Mouse (Mus musculus) 3T3-L1 (cell line): ENCODE results near the gene Cables2.

Experiments
- DNase-seq: peaks from one replicate; pipeline ENCODE4 v3.0.0-alpha.2; 2015; ENCODE audit warnings: low read depth, low spot score

The Cables2 gene

GRCm38 (mm10) chr2:180273394-180274244, at the start of gene Cables2:
TSS of gene Cables2 (minus strand) at chr2:180273496.
- DNase-seq = peak; percentile 98

- no peak for DNase-seq
These were observed 49.5 kb upstream of the Cables2 start for GRCm38 (mm10) chr2:180322674-180323355.

DNA sequence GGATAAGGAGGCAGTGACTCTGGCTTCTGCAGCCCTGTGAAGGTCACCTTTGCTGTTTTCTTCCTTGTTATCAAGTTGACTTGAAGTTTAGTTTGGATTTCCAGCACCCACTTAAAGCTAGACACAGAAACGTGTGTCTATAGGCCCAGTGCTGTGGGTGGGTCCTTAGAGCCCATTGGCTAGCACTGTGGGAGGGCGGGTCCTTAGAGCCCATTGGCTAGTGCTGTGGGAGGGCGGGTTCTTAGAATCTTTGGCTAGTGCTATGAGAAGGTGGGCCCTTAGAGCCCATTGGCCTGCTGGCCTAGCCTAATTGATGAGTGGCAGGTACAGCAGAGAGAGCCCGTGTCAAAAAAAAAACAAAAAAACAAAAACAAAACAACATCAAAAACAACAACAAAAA, 46.9 kb upstream of the Cables2 start:
- no peak for DNase-seq

DNA sequence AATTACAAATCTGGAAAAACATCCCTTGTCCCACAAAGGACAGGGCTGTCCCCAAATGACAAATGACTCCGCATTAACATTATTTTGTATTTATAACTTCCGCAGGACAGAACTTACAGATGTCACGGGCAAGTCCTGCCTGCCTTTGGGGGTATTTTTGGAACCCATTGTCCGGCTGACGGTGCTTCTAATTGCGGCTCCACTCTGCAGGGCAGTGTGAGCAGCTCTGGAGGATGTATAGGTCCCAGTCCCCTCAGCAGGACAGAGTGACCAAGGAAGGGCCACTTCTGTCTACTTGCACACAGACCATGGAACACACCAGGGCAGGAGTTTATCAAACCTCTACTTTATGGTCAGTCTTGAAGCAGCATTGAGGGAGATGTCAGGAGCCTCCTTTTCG, 44.3 kb upstream of the Cables2 start:
- no peak for DNase-seq

DNA sequence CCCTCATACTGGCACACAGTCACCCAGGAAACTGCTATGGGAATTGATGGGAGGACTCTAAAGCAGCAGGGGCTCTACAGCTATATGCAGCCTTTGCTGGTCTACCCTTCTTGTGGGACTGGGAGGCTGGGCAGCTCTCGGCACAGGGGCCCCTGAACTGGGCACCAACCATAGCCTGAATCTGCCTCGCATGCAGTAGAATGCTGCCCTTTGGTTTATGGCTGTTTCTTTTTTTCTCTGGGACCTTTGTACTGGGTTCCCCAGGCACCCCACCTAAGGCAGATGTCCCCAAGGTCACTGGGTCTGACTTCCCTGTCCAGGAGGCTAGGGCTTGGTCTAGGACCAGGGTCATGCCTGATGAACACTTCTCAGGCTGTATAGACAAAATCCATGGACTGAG, 41.0 kb upstream of the Cables2 start:
- DNase-seq = no peak

DNA sequence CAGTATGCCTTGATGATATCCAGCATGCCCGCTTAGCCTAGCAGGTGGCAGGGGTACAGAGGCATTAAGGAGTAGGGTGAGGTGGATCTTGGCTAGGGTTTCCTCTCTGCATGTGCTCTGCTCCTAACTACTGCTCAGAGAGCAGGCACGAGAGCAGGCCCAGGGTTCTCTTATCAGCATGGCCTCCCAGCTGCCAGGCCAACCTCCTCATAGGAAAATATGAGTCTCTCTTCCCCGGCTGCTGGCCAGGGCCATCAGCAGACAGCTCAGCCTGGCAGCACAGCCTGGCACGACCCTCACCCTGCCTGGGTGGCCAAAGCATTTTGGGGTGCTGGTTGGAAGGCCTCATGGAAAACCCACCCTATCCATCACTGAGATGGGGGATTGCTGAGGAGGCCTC, 37.9 kb upstream of the Cables2 start:
- no peak for DNase-seq

GRCm38 (mm10) chr2:180307680-180308079, 34.4 kb upstream of the Cables2 start:
- DNase-seq = peak; percentile 21

DNA sequence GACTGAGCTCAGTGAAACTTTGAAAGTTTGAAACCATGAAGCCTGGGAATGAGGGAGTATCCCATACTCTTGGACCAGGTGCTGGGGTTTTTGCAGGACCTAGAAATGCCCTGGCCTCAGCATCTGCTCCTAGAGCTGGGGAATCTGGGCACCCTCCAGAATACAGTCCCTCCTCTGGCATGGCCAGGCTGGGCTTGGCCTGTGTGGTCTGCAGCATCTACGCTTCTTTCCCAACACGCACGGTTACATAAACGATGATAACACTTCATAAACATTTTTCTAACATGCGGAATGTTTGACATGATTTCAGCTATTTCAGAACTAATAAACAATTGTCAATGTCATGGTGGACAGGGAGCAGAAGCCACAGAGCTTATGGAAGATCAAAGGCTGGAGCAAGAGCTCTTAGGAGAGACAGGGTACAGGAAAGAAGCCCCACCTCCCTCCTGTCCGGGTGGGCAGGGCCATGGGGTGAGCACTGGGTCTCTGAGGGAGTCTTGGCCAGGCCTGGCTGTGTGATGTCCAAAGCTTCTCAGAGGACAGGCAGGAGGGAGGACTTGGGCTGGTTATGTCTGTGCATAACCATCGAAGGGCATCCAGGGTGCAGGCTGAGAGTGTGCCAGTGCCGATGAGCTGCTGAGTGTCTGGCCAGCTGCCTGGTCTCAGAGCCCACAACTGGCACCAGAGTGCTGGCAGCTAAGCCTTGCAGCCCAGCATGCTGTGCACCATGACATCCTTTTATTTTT, 33.3 kb upstream of the Cables2 start:
- no peak for DNase-seq

DNA sequence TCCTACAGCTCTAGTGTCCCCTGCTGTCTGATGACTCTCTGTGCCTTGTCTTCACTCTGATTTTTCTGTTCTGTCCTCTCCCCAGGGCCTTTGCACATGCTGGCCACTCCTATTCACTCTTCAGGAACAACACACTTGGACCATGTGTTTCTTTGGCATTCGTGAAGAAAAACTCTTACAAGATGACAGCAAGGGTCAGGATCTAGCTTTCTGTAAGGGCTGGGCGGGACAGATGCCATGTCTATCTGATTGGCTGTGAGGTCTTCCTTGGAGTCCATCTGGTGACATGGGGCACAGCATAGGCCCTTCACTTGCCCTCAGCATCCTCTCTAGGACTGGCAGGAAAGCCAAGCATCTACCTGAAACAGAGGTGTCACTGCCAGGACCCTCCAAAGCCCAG, 32.7 kb upstream of the Cables2 start:
- no peak for DNase-seq

GRCm38 (mm10) chr2:180305490-180305889, 32.2 kb upstream of the Cables2 start:
- peak; percentile 28 for DNase-seq

DNA sequence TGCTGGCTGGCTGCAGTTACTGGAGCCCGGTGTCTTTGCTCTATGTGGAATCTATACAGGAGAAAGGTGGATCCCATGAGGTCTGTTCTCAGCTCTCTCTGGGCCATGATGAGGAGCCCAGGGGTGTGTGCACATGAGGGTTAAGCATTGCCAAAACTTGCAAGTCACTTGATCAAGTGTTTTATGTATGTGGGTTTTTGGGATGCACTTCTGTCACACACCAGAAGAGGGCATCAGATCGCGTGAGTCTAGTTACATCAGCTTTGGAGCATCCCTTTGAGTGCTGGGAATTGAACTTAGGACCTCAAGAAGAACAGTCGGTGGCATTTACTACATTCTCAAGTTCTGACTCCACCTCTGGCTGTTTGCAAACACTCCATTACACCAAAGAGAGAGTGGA, 31.3 kb upstream of the Cables2 start:
- peak; percentile 15 for DNase-seq

DNA sequence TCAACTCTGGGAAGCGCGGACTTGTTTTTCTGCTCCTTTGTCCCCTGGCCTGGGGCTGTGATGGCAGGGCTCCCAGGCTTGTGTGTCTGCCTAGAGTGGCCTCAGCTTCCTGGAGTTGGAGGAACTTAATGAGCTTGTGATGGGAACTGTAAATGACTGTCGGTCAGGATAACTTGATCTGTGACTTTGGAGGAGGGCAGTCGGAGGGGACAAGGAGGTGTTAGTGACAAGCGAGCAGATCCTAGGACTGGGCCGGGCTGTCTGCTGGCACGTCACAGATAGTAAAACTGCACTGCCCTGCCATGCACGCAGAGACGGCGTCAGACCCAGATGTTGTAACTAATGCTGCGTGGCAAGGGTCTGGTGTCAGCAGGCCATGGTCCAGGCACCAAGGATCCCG, 30.2 kb upstream of the Cables2 start:
- DNase-seq = no peak

DNA sequence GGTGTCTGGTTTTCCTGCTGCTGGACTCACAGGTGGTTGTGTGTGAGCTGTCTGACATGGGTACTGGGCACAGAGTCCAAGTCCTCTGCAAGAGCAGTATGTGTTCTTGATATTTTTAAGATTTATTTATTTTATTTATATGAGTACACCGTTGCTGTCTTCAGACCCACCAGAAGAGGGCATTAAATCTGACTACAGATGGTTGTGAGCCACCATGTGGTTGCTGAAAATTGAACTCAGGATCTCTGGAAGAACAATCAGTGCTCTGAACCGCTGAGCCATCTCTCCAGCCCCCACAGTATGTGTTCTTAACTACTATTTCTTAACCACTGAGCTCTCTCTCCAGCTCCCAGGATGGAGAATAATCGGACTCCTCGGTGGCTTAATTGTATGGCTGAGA, 28.9 kb upstream of the Cables2 start:
- DNase-seq = no peak

GRCm38 (mm10) chr2:180300771-180301170, 27.5 kb upstream of the Cables2 start:
- DNase-seq = no peak

- DNase-seq = peak; percentile 44
These were observed 27.0 kb upstream of the Cables2 start for GRCm38 (mm10) chr2:180300252-180300651.

DNA sequence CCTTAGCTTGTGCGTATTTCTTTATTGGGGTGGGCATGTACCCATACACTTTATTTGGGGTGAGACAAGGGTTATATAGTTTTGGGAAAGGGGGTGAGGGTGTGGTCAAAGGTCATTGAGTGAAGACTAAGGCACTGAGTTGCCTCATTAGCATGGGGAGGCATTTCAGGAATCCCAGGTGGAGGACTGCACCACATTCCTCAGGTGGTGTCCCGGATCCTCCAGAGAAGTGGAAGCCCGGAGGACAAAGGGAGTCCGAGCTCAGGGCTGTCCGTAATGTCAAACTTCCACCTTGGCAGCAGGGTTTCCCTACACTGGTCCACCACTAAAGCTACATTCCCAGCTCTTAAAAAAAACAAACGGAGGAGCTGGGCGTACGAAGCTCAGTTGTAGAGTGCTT, 19.6 kb upstream of the Cables2 start:
- no peak for DNase-seq

DNA sequence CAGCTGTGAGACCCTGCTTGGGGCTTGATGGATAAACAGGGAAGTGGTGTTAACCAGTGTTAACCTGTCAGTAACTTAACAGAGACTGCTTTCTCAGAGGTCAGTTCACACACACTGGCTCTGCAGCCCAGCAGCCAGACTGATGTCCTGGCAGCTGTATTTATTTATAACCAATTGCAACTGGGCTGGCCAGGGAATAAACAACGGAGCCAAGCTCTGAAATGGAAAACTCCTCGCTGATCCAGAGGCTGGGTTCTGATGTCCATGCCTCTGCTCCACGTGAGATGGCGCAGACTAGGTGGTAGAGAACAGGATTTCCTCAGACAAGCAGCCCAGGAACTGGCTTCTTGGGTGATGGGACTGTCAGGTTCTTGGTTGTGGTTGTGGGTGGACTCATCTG, 18.7 kb upstream of the Cables2 start:
- DNase-seq = no peak

- DNase-seq = no peak
These were observed 18.3 kb upstream of the Cables2 start for GRCm38 (mm10) chr2:180291566-180291965.

GRCm38 (mm10) chr2:180290503-180290902, 17.2 kb upstream of the Cables2 start:
- no peak for DNase-seq

DNA sequence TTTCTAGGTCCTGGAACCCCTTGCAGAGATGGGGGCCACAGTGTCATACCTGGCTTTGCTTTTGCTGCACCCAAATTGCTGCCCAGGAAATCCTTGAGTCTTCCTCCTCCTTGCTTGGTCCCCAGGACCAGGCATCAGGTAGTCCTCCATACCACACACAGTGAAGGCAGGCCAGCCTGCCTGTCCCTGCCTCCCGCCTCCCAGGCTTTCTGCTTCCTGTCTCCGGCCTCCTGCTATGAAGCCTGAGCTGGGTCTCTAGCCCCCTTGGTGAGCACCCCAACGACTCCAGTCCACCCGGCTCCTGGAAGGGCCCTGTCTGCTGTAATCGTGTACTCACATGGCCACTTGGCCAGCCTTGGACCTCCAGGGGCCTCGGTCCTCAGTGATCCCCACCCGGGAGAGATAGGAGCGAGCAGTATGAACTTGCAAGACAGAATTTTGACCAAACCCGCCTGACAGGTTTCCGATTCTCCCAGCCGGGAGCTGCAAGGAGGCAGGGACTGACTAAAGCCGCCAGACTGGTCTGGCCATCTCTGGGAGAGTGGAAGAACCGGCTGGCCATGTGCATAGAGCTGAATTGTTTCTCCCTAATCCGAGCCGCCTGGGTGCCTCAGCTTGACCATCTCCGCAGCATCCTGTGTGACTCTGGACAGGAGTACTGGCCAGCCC, 16.3 kb upstream of the Cables2 start, which contains the start of gene Rbbp8nl:
Gene Rbbp8nl (minus strand): TSS at position 440 of the 669 bp plus-strand sequence.
- DNase-seq = no peak

DNA sequence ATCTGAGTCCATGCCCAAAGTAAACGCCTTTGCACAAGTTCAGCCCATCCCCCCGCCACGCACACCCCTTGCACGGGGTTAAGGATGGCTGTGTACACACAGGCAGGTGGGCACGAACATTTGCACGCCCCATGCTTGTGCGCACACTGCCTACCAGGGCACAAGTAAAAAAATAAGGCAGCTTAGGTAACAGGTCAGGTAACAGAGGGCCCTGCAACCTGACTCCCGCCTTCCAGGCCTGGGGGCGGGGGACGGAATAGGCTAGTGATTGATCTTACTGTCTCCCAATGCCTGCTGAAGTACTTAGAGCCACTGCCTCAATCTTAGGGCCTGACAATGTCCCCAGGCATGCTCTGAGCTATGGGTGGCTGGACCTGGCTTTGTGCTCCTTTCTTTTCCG, 15.7 kb upstream of the Cables2 start:
- no peak for DNase-seq

DNA sequence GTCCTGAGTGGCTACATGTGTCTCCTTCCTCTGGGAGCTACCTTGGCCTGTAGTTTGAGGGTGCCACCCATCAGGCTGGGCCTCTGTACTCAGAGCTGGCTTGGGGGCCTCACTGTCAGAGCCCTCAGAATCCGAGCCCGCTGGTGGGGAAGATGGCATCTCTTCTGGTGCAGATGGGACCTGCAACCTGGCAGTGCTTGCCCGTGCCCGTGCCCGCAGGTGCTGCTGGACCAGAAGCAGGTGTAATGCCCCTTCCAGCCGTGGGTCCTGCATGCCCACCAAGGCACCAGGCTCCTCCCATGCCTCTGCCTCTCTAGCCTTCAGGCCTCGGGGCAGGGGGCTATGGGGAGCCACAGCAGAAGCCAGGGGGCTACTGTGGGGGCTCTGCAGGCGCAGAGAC, 6.0 kb upstream of the Cables2 start:
- DNase-seq = no peak
